Mouse (Mus musculus): ENCODE data around the gene Tcea2. TPM values are rescaled to one million over a fixed set of nuclear protein-coding genes. Genes with fewer than 3 reads are reported as not detected.

Gene Tcea2
- total RNA-seq (2021) = 1 to 10 TPM; 6.1 to 7.3 TPM

GRCm38 (mm10) chr2:181679951-181680715 is at the start of gene Tcea2:
TSS of gene Tcea2 (plus strand) at chr2:181680310.
- intact Hi-C loops (cut with DNase I) = loop anchor here (1.0 kb wide), 2 partner anchors 13 to 26 kb away; partner anchors contain the start of gene Rgs19
- peak; percentile 74 to 80 for DNase-seq

GRCm38 (mm10) chr2:181632624-181633023 is 47.5 kb upstream of the Tcea2 start:
- intact Hi-C loops (cut with DNase I) = no loop called here
- no peak for DNase-seq

- intact Hi-C loops (cut with DNase I) = no loop called here
Measured at GRCm38 (mm10) chr2:181635865-181636264, 44.2 kb upstream of the Tcea2 start.

GRCm38 (mm10) chr2:181644361-181644760 is 35.7 kb upstream of the Tcea2 start:
- DNase-seq = peak in 1 of 2 experiments; percentile 46
- intact Hi-C loops (cut with DNase I) = loop anchor here (1.0 to 10.0 kb wide), 3 partner anchors 14 to 220 kb away; partner anchors contain the start of gene Polr3k

More at GRCm38 (mm10) chr2:181635865-181636264, 44.2 kb upstream of the Tcea2 start:
- DNase-seq = no peak

- no peak for DNase-seq
- intact Hi-C loops (cut with DNase I) = loop anchor here (2.0 to 10.0 kb wide), 2 partner anchors 13 to 219 kb away; partner anchors contain the start of gene Polr3k
Measured at GRCm38 (mm10) chr2:181645666-181646065, 34.4 kb upstream of the Tcea2 start.

- intact Hi-C loops (cut with DNase I) = loop anchor here (10.0 kb wide), 1 partner anchor 218 kb away; the partner anchor contains the start of gene Polr3k
- DNase-seq = no peak
Measured at GRCm38 (mm10) chr2:181646626-181647472, 33.3 kb upstream of the Tcea2 start.

GRCm38 (mm10) chr2:181648926-181649325 is 31.2 kb upstream of the Tcea2 start:
- no peak for DNase-seq
- intact Hi-C loops (cut with DNase I) = loop anchor here (10.0 kb wide), 1 partner anchor 216 kb away; the partner anchor contains the start of gene Polr3k

- intact Hi-C loops (cut with DNase I) = no loop called here
- DNase-seq = no peak
Measured at GRCm38 (mm10) chr2:181653065-181653464, 27.0 kb upstream of the Tcea2 start.

GRCm38 (mm10) chr2:181653523-181653922 is 26.6 kb upstream of the Tcea2 start:
- no peak for DNase-seq
- intact Hi-C loops (cut with DNase I) = no loop called here

- intact Hi-C loops (cut with DNase I) = no loop called here
Measured at GRCm38 (mm10) chr2:181656734-181657133, 23.4 kb upstream of the Tcea2 start, which contains the start of gene Gm29797. TSS of gene Gm29797 (plus strand) at chr2:181657034.

GRCm38 (mm10) chr2:181657441-181657840 is 22.7 kb upstream of the Tcea2 start:
- no peak for DNase-seq
- intact Hi-C loops (cut with DNase I) = no loop called here

More at GRCm38 (mm10) chr2:181656734-181657133, 23.4 kb upstream of the Tcea2 start, which contains the start of gene Gm29797:
- DNase-seq = no peak

GRCm38 (mm10) chr2:181658528-181658927 is 21.6 kb upstream of the Tcea2 start:
- intact Hi-C loops (cut with DNase I) = loop anchor here (2.0 kb wide), 3 partner anchors 14 to 48 kb away; no protein-coding TSS in a partner anchor
- DNase-seq = no peak

- intact Hi-C loops (cut with DNase I) = loop anchor here (1.0 to 2.0 kb wide), 4 partner anchors 14 to 48 kb away; no protein-coding TSS in a partner anchor
- DNase-seq = peak; percentile 67 to 70
Measured at GRCm38 (mm10) chr2:181658930-181659555, 21.1 kb upstream of the Tcea2 start.

GRCm38 (mm10) chr2:181659609-181660055 is 20.5 kb upstream of the Tcea2 start:
- intact Hi-C loops (cut with DNase I) = loop anchor here (1.0 to 2.0 kb wide), 4 partner anchors 15 to 47 kb away; no protein-coding TSS in a partner anchor
- DNase-seq = peak; percentile 87 to 89

- DNase-seq = no peak
- intact Hi-C loops (cut with DNase I) = no loop called here
Measured at GRCm38 (mm10) chr2:181662620-181663297, 17.4 kb upstream of the Tcea2 start.

GRCm38 (mm10) chr2:181663298-181663630 is 16.8 kb upstream of the Tcea2 start:
- intact Hi-C loops (cut with DNase I) = no loop called here
- DNase-seq = peak; percentile 75 to 79

GRCm38 (mm10) chr2:181670285-181670912 is 9.7 kb upstream of the Tcea2 start:
- intact Hi-C loops (cut with DNase I) = loop anchor here (5.0 kb wide), 1 partner anchor 208 kb away; no protein-coding TSS in a partner anchor
- peak in 1 of 2 experiments; percentile 35 for DNase-seq

- DNase-seq = no peak
- intact Hi-C loops (cut with DNase I) = loop anchor here (5.0 kb wide), 1 partner anchor 209 kb away; no protein-coding TSS in a partner anchor
Measured at GRCm38 (mm10) chr2:181670913-181671311, 9.2 kb upstream of the Tcea2 start.

GRCm38 (mm10) chr2:181671326-181671725 is 8.8 kb upstream of the Tcea2 start, which contains the start of gene Sox18:
TSS of gene Sox18 (minus strand) at chr2:181671640.
- intact Hi-C loops (cut with DNase I) = loop anchor here (5.0 kb wide), 1 partner anchor 209 kb away; no protein-coding TSS in a partner anchor
- peak; percentile 82 to 85 for DNase-seq

All from heart, postnatal 36 days (tissue).